Mouse (Mus musculus) ES-E14 (cell line): ENCODE measurements at regions not wholly inside any gene's neighbourhood (a gene's known extent, or its start where the extent isn't known, plus 50 kb on each side); places are given as distances from the start of the nearest gene placed in this dataset.

Experiments used
- DNase-seq: peaks from one replicate; pipeline ENCODE4 v3.0.0-alpha.2; 2013; ENCODE audit warnings: low read depth, low spot score
- H3K27ac ChIP-seq: 2 replicates; pipeline ENCODE4 v1.5.1; 2012; ENCODE audit warnings: low read depth, mild to moderate bottlenecking, low read length, moderate library complexity, mixed read lengths; ENCODE audit not compliant: poor library complexity, insufficient read depth, severe bottlenecking
- H3K36me3 ChIP-seq: 2 replicates; pipeline ENCODE4 v1.6.1; 2012; ENCODE audit warnings: mild to moderate bottlenecking, low read length, moderate library complexity, mixed read lengths; ENCODE audit not compliant: control insufficient read depth, poor library complexity, insufficient read depth, severe bottlenecking
- H3K4me1 ChIP-seq, 2 experiments: fragments of 150-350 bp in 1 of 2; sonication (generic) in 1 of 2; 2 replicates each; pipeline ENCODE4 v1.6.1; 2012; ENCODE audit warnings: low read length in 2 of 2, mild to moderate bottlenecking in 1 of 2, mixed read lengths in 1 of 2; ENCODE audit not compliant: control insufficient read depth in 2 of 2, insufficient read depth in 2 of 2, poor library complexity in 1 of 2
- H3K4me3 ChIP-seq, 2 experiments: fragments of 150-350 bp in 1 of 2; sonication (generic) in 1 of 2; 2 replicates each; pipeline ENCODE4 v1.5.1; 2012; ENCODE audit warnings: low read length in 2 of 2, low read depth in 1 of 2, mild to moderate bottlenecking in 1 of 2, mixed read lengths in 1 of 2; ENCODE audit not compliant: insufficient read depth in 1 of 2, poor library complexity in 1 of 2, severe bottlenecking in 1 of 2
- H3K9ac ChIP-seq: 2 replicates; pipeline ENCODE4 v1.6.1; 2012; ENCODE audit warnings: low read depth, mild to moderate bottlenecking, low read length, mixed read lengths; ENCODE audit not compliant: poor library complexity, insufficient read depth, severe bottlenecking
- H3K9me3 ChIP-seq: fragments of 150-350 bp; sonication (generic); 2 replicates; pipeline ENCODE4 v1.6.1; 2012; ENCODE audit warnings: low read depth, mild to moderate bottlenecking, low read length; ENCODE audit not compliant: control insufficient read depth, insufficient read depth
- HCFC1 ChIP-seq: IDR thresholded peaks from 2 replicates; pipeline ENCODE4 v1.6.1; 2012; ENCODE audit warnings: low read length, inconsistent platforms, borderline replicate concordance; ENCODE audit not compliant: insufficient read depth
- MAFK ChIP-seq: IDR thresholded peaks from 2 replicates; pipeline ENCODE4 v1.6.1; 2014; ENCODE audit warnings: mild to moderate bottlenecking, low read depth, low read length, inconsistent platforms; ENCODE audit not compliant: insufficient read depth
- in situ Hi-C, 2 experiments: fragments of 600-800 bp; cut with MboI; formaldehyde crosslinking; loops; one replicate each; pipeline ENCODE4 v1.15.1; 2025; ENCODE audit warnings: low sequenced_read_pairs in 2 of 2, inconsistent platforms in 1 of 2; ENCODE audit not compliant: unreplicated experiment in 2 of 2

DNA sequence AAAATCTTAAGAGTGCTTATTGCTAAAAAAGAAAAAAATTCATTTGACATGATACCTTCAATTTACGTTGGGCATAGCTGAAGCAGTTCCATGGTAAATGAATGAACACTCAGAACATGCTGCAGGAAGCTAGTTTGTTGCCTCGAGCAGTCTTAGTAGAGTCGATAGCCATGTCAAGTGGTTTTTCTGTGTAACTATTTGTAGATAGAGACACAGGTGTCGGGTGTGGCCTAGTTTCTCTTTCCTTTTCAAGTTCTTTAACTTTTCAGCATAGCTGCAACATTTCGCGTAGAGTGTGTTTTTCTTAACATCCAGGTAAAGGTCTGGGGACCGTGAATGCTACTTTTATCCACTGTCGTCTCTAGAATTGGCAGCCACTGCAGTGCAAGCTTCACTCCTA lies 53.5 kb upstream of the Cand1 start:
- no peaks in the 10 kb centered on the region for H3K9me3 ChIP-seq
- H3K27ac ChIP-seq, result no peak overlapping the region
- H3K9ac ChIP-seq, result no peak overlapping the region
- no peak for DNase-seq
- TF ChIP-seq MAFK (no peak), HCFC1 (no peak)
- in situ Hi-C loops, result no loop called here
- H3K36me3 ChIP-seq, result no peaks in the 10 kb centered on the region
- H3K4me3 ChIP-seq, result no peak overlapping the region
- no peaks in the 10 kb centered on the region for H3K4me1 ChIP-seq
